Mouse (Mus musculus) G1E-ER4 (cell line): ENCODE results near the gene Luzp1. TPM values are rescaled to one million over a fixed set of nuclear protein-coding genes. Genes with fewer than 3 reads are reported as not detected.

Experiments used
- GATA1 ChIP-seq: IDR thresholded peaks from one replicate; pipeline ENCODE4 v1.8.0; 2012; ENCODE audit warnings: low read length, inconsistent platforms
- polyA plus RNA-seq: library from polyadenylated mRNA; stranded (reverse); fragments of >175 nt; gene quantifications from 2 replicates; pipeline ENCODE4 v1.2.3, GENCODE M21; 2012

Luzp1 gene
- polyA plus RNA-seq, 1 experiment: not detected

- no peak for TF ChIP-seq GATA1
Observed at GRCm38 (mm10) chr4:136505426-136506215, 36.1 kb downstream of the Luzp1 start.

DNA sequence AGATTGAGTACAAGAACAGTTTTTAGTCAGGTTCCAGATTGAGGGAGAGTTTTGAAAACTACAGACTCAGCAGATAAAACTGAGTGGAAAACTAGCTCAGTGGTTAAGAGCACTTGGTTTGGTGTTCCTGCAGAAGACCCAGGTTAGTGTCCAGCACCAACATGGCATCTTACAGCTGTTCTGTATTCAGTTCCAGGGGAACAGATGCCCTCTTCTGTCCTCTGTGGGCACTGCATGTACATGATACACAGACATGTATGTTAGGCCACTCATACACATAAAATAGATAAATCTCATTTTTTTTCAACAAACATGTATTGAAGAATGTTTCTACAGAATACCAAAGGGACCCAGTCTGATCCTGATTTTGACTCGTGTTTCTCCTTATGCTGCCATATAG, 40.3 kb downstream of the Luzp1 start:
- no peak for TF ChIP-seq GATA1

- TF ChIP-seq GATA1: no peak
Observed at GRCm38 (mm10) chr4:136511708-136512107, 42.1 kb downstream of the Luzp1 start.

DNA sequence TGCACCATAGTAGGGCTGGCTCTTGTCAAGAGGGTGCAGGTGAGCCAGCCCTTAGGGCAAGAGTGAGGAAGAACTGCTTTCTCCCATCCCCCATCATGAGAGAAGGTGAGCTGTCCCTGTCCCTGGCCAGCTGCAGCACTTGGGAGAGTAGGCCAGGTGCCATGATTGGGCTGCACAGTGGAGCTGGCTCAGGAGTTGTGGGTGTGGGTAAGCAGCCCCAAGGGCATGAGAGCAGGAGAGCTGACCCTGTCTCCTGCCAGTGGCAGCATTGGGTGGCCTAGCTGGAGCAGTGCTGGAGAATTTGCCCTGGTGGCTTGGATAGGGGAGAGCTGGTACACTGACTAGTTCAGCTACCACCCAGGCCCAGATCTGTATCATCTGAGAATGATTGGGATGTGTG, 43.3 kb downstream of the Luzp1 start:
- TF ChIP-seq GATA1: no peak

DNA sequence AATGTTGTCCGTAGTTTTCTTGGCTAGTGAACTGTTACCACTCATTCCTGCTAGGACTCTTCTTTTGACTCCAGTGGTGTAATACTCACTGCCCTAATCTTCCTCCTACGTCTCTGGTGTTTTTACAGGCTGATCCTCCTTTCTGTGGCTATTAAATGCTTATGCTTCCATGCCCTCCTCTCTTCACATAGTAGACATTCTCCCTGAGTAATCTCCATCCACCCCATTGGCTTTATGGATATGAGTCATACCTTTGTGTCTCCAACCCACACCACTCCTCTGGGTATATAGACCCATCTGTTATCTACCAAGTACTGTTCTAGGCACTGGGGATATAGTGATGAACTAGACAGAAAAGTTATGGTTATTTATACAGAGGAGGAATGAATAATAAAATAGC, 48.6 kb downstream of the Luzp1 start:
- TF ChIP-seq GATA1: no peak

DNA sequence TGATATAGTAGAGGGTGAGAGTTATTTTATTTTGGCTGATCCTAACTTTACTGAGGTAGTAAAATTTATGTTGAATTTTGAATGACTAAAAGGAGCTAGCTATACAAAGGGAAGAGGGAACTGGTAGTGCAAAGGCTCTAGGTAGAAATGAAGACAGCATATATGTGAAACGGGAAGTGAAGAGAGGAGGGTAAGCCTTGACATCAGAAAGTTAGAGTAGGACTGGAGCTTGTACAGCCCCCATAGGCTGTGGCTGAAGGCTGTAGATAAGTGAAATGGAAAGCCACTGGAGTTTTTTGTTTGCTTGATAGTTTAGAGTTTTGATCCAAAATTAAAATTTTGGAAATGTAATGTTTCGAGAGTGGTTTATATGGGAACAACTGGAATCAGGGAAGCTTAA, 49.0 kb downstream of the Luzp1 start:
- no peak for TF ChIP-seq GATA1

DNA sequence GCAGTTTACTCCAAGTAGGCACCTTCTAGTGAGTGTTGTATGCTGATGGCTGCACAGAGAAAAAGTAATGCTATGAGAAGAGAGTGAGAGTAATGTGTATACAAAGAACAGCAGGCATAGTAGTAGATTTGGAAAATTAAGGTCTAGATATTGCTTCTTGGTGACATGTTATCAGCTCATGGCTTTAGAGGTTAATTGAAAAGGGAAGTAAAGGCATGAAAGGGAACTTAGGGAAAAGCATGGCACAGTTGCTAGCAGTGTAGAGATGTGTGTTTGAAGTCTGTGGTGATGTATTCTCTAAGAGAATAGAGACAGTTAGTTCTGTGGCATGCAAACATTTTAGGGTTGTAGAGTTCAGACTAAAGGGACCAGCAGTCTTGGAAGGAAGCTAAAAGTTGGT, 50.3 kb downstream of the Luzp1 start:
- no peak for TF ChIP-seq GATA1

GRCm38 (mm10) chr4:136521898-136522297, 52.3 kb downstream of the Luzp1 start:
- no peak for TF ChIP-seq GATA1

GRCm38 (mm10) chr4:136524309-136524708, 54.7 kb downstream of the Luzp1 start:
- no peak for TF ChIP-seq GATA1

GRCm38 (mm10) chr4:136526412-136526811, 56.9 kb downstream of the Luzp1 start:
- no peak for TF ChIP-seq GATA1

- TF ChIP-seq GATA1: no peak
Observed at GRCm38 (mm10) chr4:136545151-136545550, 75.6 kb downstream of the Luzp1 start.

DNA sequence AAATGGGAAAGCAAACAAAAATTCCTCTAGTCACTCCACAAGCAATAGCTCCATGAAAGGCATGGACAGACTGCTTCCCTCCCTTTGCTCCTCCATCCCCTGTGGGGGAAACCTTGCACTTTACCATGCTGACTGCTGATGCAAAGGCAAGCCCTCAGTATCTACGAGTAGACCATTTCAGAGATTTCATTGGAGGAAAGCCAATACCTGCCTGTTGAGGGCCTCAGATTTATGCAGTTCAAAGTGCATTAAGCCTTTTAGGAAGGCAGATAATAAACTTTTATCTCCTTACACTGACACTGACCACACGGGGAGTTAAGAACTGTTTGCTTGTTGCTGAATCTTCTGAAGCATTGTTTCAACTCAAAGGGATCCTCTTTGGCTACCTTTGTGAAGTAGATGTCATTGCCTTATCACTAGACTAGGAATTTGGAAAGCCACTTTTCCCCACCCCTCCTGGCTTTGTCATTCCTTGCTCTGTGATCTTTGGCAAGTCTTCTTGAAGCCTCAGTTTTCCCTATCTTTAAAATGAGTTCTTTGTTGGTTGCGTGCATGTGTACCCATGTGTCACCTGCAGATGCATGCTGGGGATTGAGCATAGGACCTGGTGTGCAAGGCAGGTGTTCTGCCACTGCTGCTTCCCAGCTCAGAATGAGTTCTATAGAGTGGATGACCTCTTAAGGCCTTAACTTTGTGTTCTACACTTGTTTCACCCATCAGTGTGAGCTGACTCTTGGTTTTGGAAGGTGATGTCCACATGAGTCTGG, 76.9 kb downstream of the Luzp1 start:
- TF ChIP-seq GATA1: no peak

- no peak for TF ChIP-seq GATA1
Observed at GRCm38 (mm10) chr4:136547721-136548120, 78.2 kb downstream of the Luzp1 start.

GRCm38 (mm10) chr4:136548381-136548801, 78.8 kb downstream of the Luzp1 start:
- no peak for TF ChIP-seq GATA1

DNA sequence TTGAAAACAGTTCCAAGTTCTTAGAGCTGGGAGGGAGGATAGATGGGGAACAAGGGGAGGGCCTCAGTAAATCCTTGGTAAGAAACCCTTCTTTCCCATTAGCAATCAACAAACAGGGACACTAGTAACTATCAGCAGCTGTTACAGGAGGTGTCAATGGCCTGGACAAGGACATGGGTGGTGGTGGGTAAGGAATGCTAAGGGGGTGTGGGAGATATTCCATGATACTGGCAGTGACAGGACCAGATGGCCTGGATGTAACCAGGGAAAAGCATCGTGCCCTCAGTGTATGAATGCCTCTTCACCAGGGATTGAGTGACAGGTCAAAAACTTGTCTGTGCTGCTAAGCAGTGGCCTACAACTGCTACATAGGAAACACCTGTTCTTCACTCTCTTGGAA, 83.5 kb downstream of the Luzp1 start:
- no peak for TF ChIP-seq GATA1

DNA sequence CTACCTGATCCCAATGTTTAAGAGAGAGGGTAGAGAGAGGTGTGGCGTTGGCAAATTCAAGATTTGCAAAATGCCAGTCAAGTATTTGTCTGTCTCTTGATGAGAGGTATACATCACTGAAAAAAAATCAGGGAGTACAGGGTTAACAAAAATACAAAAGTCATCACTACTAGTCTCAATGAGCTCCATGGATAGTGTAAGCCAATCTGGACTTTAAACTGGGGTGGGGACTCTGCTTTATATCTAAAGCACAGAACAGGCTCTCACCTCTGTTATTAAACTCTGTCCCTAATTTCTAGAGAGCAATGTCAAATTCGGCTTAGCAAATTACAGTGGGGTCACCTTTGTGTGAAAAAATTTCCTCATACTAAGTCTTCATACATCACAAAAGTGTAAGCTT, 88.1 kb downstream of the Luzp1 start:
- no peak for TF ChIP-seq GATA1

GRCm38 (mm10) chr4:136559690-136560089, 90.1 kb downstream of the Luzp1 start:
- no peak for TF ChIP-seq GATA1
